Mouse (Mus musculus) embryonic facial prominence, embryonic 15.5 days (tissue): ENCODE data around the gene Cybb. TPM values are rescaled to one million over a fixed set of nuclear protein-coding genes. Genes with fewer than 3 reads are reported as not detected.

Experiments
- ATAC-seq: fragments of 200-750 bp; cut with Nextera tagmentation; 2 replicates; pipeline ENCODE4 v1.8.0; 2017; ENCODE audit warnings: low read depth, moderate TSS enrichment; ENCODE audit not compliant: insufficient number of reproducible peaks, low FRiP score, low TSS enrichment
- H3K27ac ChIP-seq: fragments of 300-500 bp; sonication (generic); replicated peaks from 2 replicates; pipeline ENCODE4 v1.5.1; 2015; ENCODE audit warnings: mild to moderate bottlenecking, inconsistent platforms
- H3K27me3 ChIP-seq: fragments of 300-500 bp; sonication (generic); 2 replicates; pipeline ENCODE4 v1.6.1; 2015; ENCODE audit warnings: inconsistent platforms
- H3K36me3 ChIP-seq: fragments of 300-500 bp; sonication (generic); 2 replicates; pipeline ENCODE4 v1.6.1; 2015; ENCODE audit warnings: mild to moderate bottlenecking, inconsistent platforms
- H3K4me1 ChIP-seq: fragments of 300-500 bp; sonication (generic); 2 replicates; pipeline ENCODE4 v1.6.1; 2015; ENCODE audit warnings: inconsistent platforms
- H3K4me2 ChIP-seq: fragments of 300-500 bp; sonication (generic); replicated peaks from 2 replicates; pipeline ENCODE4 v1.6.1; 2015; ENCODE audit warnings: mild to moderate bottlenecking, inconsistent platforms
- H3K4me3 ChIP-seq: fragments of 300-500 bp; sonication (generic); replicated peaks from 2 replicates; pipeline ENCODE4 v1.5.1; 2015; ENCODE audit warnings: mild to moderate bottlenecking, inconsistent platforms
- H3K9ac ChIP-seq: fragments of 300-500 bp; sonication (generic); 2 replicates; pipeline ENCODE4 v1.6.1; 2015; ENCODE audit warnings: inconsistent platforms
- H3K9me3 ChIP-seq: fragments of 300-500 bp; sonication (generic); replicated peaks from 2 replicates; pipeline ENCODE4 v1.6.1; 2016; ENCODE audit warnings: inconsistent platforms
- WGBS: fragments of 180-500 bp; shearing (Covaris S2); methylation state at CpG from one replicate; pipeline ENCODE4 v1.1.7; 2015; 5-methylcytosine and 5-hydroxymethylcytosine counted together
- polyA plus RNA-seq: library from polyadenylated mRNA; unstranded; fragments of >200 nt; fragmentation: Nextera tagmentation; extraction: Ambion mirVana; gene quantifications from 2 replicates; pipeline ENCODE4 v1.2.1, GENCODE M21; 2015

Cybb gene
- polyA plus RNA-seq, 1 experiment from 2014 or later: 2.8 TPM

DNA sequence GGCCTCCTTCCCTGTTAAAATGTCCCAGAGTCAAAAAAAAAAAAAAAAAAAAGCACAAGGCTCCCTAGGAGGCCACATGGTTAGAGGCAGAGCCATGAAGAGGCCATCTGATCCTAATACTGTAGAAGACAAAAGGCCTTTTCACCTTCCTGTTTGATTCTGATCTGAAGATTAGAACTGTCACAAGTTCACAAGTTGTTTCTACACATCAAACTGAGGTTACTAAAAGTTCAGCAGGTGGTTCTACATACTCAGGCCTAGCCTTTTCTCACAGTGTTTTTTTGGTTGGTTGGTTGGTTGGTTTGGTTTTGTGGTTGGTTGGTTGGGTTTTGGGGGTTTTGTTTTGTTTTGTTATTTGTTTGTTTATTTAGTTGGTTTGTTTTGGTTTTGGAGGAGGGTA is 26.2 kb downstream of the Cybb start:
- ATAC-seq: no peak
- Histone ChIP-seq H3K9ac (no peak overlapping the region), H3K36me3 (no peaks in the 10 kb centered on the region), H3K27me3 (no peaks in the 10 kb centered on the region), H3K4me3 (no peak overlapping the region), H3K27ac (no peak overlapping the region), H3K9me3 (no peaks in the 10 kb centered on the region), H3K4me1 (no peaks in the 10 kb centered on the region), H3K4me2 (no peak overlapping the region)

GRCm38 (mm10) chrX:9460387-9460930 is 27.1 kb downstream of the Cybb start:
- 78% methylated on average over 4 of the region's 4 CpGs for WGBS
- H3K4me3 ChIP-seq: no peak overlapping the region
- no peaks in the 10 kb centered on the region for H3K36me3 ChIP-seq
- no peak overlapping the region for H3K4me2 ChIP-seq
- no peaks in the 10 kb centered on the region for H3K4me1 ChIP-seq
- H3K9me3 ChIP-seq: no peaks in the 10 kb centered on the region
- ATAC-seq: no peak
- no peak overlapping the region for H3K27ac ChIP-seq
- H3K27me3 ChIP-seq: no peaks in the 10 kb centered on the region
- H3K9ac ChIP-seq: no peak overlapping the region

GRCm38 (mm10) chrX:9452375-9452774 is 35.2 kb downstream of the Cybb start:
- no peaks in the 10 kb centered on the region for H3K36me3 ChIP-seq
- no peaks in the 10 kb centered on the region for H3K27me3 ChIP-seq
- no peak for ATAC-seq
- WGBS: 87% methylated on average over 5 of the region's 5 CpGs
- H3K9ac ChIP-seq: no peak overlapping the region
- H3K4me1 ChIP-seq: no peaks in the 10 kb centered on the region
- H3K4me2 ChIP-seq: no peak overlapping the region
- no peaks in the 10 kb centered on the region for H3K9me3 ChIP-seq
- no peak overlapping the region for H3K27ac ChIP-seq
- no peak overlapping the region for H3K4me3 ChIP-seq

GRCm38 (mm10) chrX:9447284-9447683 is 40.3 kb downstream of the Cybb start:
- Histone ChIP-seq H3K9ac (no peak overlapping the region), H3K4me3 (no peak overlapping the region), H3K9me3 (no peaks in the 10 kb centered on the region), H3K27ac (no peak overlapping the region), H3K4me1 (no peaks in the 10 kb centered on the region), H3K4me2 (no peak overlapping the region), H3K27me3 (no peaks in the 10 kb centered on the region), H3K36me3 (no peaks in the 10 kb centered on the region)
- ATAC-seq: no peak

- H3K9ac ChIP-seq: no peak overlapping the region
- H3K4me3 ChIP-seq: no peak overlapping the region
- H3K4me2 ChIP-seq: no peak overlapping the region
- 66% methylated on average over 4 of the region's 4 CpGs for WGBS
- H3K27me3 ChIP-seq: no peaks in the 10 kb centered on the region
- H3K27ac ChIP-seq: no peak overlapping the region
- no peak for ATAC-seq
- H3K4me1 ChIP-seq: no peaks in the 10 kb centered on the region
- H3K36me3 ChIP-seq: no peaks in the 10 kb centered on the region
- no peaks in the 10 kb centered on the region for H3K9me3 ChIP-seq
Measured at GRCm38 (mm10) chrX:9441102-9441501, 46.5 kb downstream of the Cybb start.

GRCm38 (mm10) chrX:9440556-9440955 is 47.0 kb downstream of the Cybb start:
- Histone ChIP-seq H3K27ac (no peak overlapping the region), H3K4me1 (no peaks in the 10 kb centered on the region), H3K9me3 (no peaks in the 10 kb centered on the region), H3K36me3 (no peaks in the 10 kb centered on the region), H3K4me3 (no peak overlapping the region), H3K27me3 (no peaks in the 10 kb centered on the region), H3K4me2 (no peak overlapping the region), H3K9ac (no peak overlapping the region)
- no peak for ATAC-seq
- 77% methylated on average over 4 of the region's 4 CpGs for WGBS

GRCm38 (mm10) chrX:9439257-9439656 is 48.3 kb downstream of the Cybb start:
- Histone ChIP-seq H3K27me3 (no peaks in the 10 kb centered on the region), H3K27ac (no peak overlapping the region), H3K4me1 (no peaks in the 10 kb centered on the region), H3K9ac (no peak overlapping the region), H3K4me2 (no peak overlapping the region), H3K4me3 (no peak overlapping the region), H3K9me3 (no peaks in the 10 kb centered on the region), H3K36me3 (no peaks in the 10 kb centered on the region)
- ATAC-seq: no peak
- WGBS: 56% methylated on average over 2 of the region's 2 CpGs

DNA sequence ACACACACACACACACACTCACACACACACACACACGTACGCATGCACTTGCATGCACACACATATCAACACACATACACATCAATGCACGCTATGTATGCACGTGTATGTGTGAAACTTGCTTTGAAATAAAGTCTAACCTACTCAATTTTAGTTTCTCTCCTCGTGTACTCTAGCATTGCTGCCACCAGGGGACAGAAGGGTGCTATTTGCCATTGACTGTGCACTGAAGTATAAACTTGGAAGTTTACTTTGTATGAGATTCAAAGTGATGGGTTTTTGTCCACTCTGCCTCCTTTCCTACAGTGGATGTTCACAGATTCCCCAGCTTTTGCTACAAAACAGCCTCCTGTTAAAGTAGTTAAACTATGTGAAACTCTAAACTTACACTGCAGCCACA is 73.7 kb downstream of the Cybb start:
- WGBS: 82% methylated on average over 5 of the region's 5 CpGs
- Histone ChIP-seq H3K27ac (no peak overlapping the region), H3K27me3 (no peaks in the 10 kb centered on the region), H3K4me2 (no peak overlapping the region), H3K4me1 (no peaks in the 10 kb centered on the region), H3K9ac (no peak overlapping the region), H3K36me3 (no peaks in the 10 kb centered on the region), H3K4me3 (no peak overlapping the region), H3K9me3 (no peaks in the 10 kb centered on the region)
- no peak for ATAC-seq

Other genes starting within 250 kb of the Cybb start
- not detected in 2 replicates for gene Gm14862, start 230.9 kb downstream of the Cybb start, polyA plus RNA-seq
- 1.1 and 2.0 TPM in 2 replicates for gene Xk, start 215.0 kb downstream of the Cybb start, polyA plus RNA-seq
- gene H2al1m, start 204.0 kb downstream of the Cybb start, polyA plus RNA-seq: not detected in 2 replicates
- gene H2al1k, start 137.1 kb downstream of the Cybb start, polyA plus RNA-seq: not detected in 2 replicates
- not detected in 2 replicates for gene H2al1o, start 84.6 kb upstream of the Cybb start, polyA plus RNA-seq
- 59.4 and 63.1 TPM in 2 replicates for gene Dynlt3, start 175.2 kb upstream of the Cybb start, polyA plus RNA-seq